Mouse (Mus musculus) neural tube, embryonic 14.5 days (tissue): ENCODE measurements around the gene Tpm3. TPM values are rescaled to one million over a fixed set of nuclear protein-coding genes. Genes with fewer than 3 reads are reported as not detected.
A peak's percentile ranks its signal among the peaks of the same experiment; 100 is the strongest.

ENCODE experiments used
- ATAC-seq: fragments of 200-750 bp; cut with Nextera tagmentation; 2 replicates; pipeline ENCODE4 v1.8.0; 2017; ENCODE audit warnings: low read depth, mild to moderate bottlenecking, moderate TSS enrichment, moderate library complexity
- H3K27ac ChIP-seq: fragments of 300-500 bp; sonication (generic); 2 replicates; pipeline ENCODE4 v1.5.1; 2014; ENCODE audit warnings: low read depth, mild to moderate bottlenecking, control low read depth, low read length, moderate library complexity, mixed read lengths
- H3K27me3 ChIP-seq: fragments of 300-500 bp; sonication (generic); 2 replicates; pipeline ENCODE4 v1.6.1; 2014; ENCODE audit warnings: low read length; ENCODE audit not compliant: control insufficient read depth, insufficient read depth
- H3K36me3 ChIP-seq: fragments of 300-500 bp; sonication (generic); 2 replicates; pipeline ENCODE4 v1.6.1; 2014; ENCODE audit warnings: low read length, mixed read lengths; ENCODE audit not compliant: control insufficient read depth, insufficient read depth
- H3K4me1 ChIP-seq: fragments of 300-500 bp; sonication (generic); 2 replicates; pipeline ENCODE4 v1.6.1; 2014; ENCODE audit warnings: low read length; ENCODE audit not compliant: control insufficient read depth, insufficient read depth
- H3K4me2 ChIP-seq: fragments of 300-500 bp; sonication (generic); 2 replicates; pipeline ENCODE4 v1.6.1; 2014; ENCODE audit warnings: mild to moderate bottlenecking, low read depth, low read length, control low read depth
- H3K4me3 ChIP-seq: fragments of 300-500 bp; sonication (generic); 2 replicates; pipeline ENCODE4 v1.5.1; 2014; ENCODE audit warnings: low read depth, low read length, control low read depth, mixed read lengths
- H3K9ac ChIP-seq: fragments of 300-500 bp; sonication (generic); replicated peaks from 2 replicates; pipeline ENCODE4 v1.6.1; 2014; ENCODE audit warnings: low read depth, mild to moderate bottlenecking, control low read depth, low read length, mixed read lengths
- H3K9me3 ChIP-seq: fragments of 300-500 bp; sonication (generic); 2 replicates; pipeline ENCODE4 v1.6.1; 2016; ENCODE audit warnings: low read length; ENCODE audit not compliant: control insufficient read depth
- WGBS: fragments of 180-500 bp; shearing (Covaris S2); extraction: QIAGEN DNeasy Blood & Tissue Kit; methylation state at CpG from one replicate; pipeline ENCODE4 v1.1.7; 2014; 5-methylcytosine and 5-hydroxymethylcytosine counted together
- polyA plus RNA-seq: library from polyadenylated mRNA; unstranded; fragments of >200 nt; fragmentation: Nextera tagmentation; extraction: Ambion mirVana; gene quantifications from 2 replicates; pipeline ENCODE4 v1.2.1, GENCODE M21; 2014

Gene Tpm3
- polyA plus RNA-seq, 1 experiment from 2014 or later: 281 TPM

DNA sequence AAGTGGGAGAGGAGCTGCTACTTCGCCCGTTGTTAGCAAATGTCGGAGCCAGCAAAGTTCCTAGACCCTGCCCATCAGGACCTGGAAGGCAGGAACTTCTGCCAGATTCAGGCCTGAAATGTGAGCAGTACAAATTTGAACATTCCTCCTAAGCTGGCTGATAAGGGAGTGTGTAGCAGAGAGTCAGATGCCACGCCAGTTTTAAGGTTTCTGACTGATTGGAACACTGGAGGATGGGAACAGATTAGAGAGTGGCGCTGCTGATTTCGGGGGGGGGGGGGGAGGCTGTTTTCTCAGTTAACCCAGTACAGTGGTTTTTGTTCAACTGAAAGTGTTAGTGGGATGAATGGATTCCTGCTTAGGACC, 8.0 kb downstream of the Tpm3 start:
- peak overlapping the region; percentile 93 for H3K4me2 ChIP-seq
- H3K27ac ChIP-seq: peak overlapping the region; percentile 92; the same call in 1 of the 2 replicates
- H3K36me3 ChIP-seq: no peaks in the 10 kb centered on the region
- WGBS: 1% methylated on average over 6 of the region's 6 CpGs
- H3K4me3 ChIP-seq: peak overlapping the region; percentile 89
- H3K27me3 ChIP-seq: no peaks in the 10 kb centered on the region
- no peaks in the 10 kb centered on the region for H3K9me3 ChIP-seq
- ATAC-seq: no peak
- H3K9ac ChIP-seq: peak overlapping the region; percentile 78
- H3K4me1 ChIP-seq: peaks cover 28% of the 10 kb centered on the region

DNA sequence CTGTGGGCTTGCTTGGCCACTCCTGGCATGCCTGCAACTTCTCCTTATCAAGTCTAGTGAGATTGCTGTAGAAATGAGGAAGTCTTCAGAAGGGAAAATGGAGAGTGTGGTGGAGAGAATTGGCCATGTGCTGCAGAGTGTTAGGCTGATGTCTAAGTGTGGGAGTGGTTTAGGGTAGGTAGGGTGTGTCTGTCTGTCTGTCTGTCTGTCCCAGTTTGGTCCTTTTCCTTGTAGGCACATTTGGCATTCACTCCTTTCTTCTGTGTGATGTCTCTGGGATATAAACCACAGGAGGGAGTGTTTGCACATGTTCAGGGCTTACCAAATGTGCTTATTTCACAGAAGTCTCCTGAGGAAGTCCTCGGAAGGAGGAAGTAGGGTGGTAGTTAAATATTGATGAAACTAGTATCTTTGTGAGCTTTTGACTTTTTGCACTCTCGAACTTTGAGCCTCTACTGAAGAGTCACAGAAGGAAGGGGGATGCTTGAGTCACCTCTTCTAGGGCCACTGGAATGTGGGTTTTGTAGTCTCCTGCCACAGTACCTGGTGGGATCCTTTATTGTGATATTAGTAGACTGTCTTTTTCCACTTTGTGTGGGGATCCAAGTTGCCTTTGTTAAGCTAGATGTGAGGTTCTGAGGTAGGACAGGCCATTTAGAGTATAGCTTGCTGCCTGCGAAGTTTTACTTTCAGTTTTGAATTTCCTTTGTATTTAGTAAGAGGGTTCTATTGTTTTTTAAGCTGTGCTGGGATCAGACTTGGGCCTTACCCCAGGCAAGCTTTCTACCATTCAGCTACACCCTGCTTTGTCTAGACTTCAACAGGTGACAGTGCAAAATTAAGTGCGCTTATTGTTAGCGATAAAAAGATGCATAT, 9.2 kb downstream of the Tpm3 start:
- 84% methylated on average over 5 of the region's 5 CpGs for WGBS
- no peaks in the 10 kb centered on the region for H3K36me3 ChIP-seq
- no peak overlapping the region for H3K27ac ChIP-seq
- H3K4me2 ChIP-seq: peak overlapping the region; percentile 93; the same call in 1 of the 2 replicates
- H3K4me3 ChIP-seq: peak overlapping the region; percentile 4; the same call in 1 of the 2 replicates
- peaks cover 28% of the 10 kb centered on the region for H3K4me1 ChIP-seq
- no peak for ATAC-seq
- H3K9me3 ChIP-seq: no peaks in the 10 kb centered on the region
- no peaks in the 10 kb centered on the region for H3K27me3 ChIP-seq
- no peak overlapping the region for H3K9ac ChIP-seq

DNA sequence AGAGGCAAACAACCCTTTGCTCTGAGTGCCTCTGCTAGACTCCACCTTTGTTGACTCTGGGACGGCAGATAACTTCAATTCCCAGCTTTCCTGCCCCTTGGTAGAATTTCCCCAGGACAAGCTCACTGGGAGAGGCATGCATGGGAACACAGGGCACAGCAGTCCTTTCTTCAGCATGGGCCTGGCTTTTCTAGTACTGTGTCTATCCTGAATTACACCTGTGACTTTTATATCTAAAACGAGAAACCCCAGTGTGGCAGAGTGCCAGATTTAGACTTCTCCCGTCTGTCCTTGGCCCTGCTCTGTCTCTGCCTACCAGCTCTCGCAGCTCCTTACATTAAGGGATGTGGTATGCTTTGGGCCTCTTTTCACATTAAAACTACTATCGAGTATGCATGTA, 10.6 kb downstream of the Tpm3 start:
- 66% methylated on average over 5 of the region's 5 CpGs for WGBS
- Histone ChIP-seq H3K9ac (no peak overlapping the region), H3K27me3 (no peaks in the 10 kb centered on the region), H3K36me3 (peaks cover 13% of the 10 kb centered on the region), H3K4me1 (peaks cover 28% of the 10 kb centered on the region), H3K27ac (no peak overlapping the region; the same call in 1 of the 2 replicates), H3K4me2 (no peak overlapping the region), H3K9me3 (no peaks in the 10 kb centered on the region), H3K4me3 (no peak overlapping the region)
- ATAC-seq: no peak

DNA sequence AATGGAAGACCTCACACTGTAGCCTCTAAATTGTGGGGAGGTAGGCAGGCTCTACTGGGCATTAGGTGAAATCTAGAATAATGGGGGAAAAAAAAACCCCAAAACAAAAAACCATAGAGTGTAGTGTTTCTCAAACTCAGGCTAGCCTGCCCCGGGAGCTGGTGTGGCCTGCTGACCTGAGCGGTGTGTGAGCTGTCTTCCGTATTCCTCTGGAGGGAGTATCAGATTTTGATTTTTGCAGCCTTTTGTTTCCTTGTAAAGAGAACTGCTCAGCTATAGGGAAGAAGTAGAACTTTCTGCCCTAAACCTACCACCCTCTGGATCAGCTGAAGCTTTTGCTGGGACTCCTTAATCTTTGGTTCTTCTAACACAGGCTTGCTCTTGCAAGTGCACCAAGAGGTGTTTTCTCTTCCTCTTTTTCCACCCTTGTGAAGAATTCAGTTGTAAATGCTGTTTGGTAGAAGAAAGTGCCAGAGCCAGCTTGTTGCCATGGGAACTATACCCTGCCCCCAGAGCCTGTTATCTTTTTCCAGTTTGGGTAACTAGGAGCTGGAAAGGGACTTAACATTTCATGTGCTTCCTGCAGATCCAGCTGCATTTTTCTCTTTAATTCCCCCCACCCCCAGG, 11.4 kb downstream of the Tpm3 start:
- H3K4me2 ChIP-seq: peak overlapping the region; percentile 6; the same call in 1 of the 2 replicates
- H3K36me3 ChIP-seq: peaks cover 21% of the 10 kb centered on the region
- H3K4me3 ChIP-seq: no peak overlapping the region
- H3K4me1 ChIP-seq: peaks cover 28% of the 10 kb centered on the region
- peak overlapping the region; percentile 16; the same call in 1 of the 2 replicates for H3K27ac ChIP-seq
- WGBS: 47% methylated on average over 3 of the region's 3 CpGs
- no peaks in the 10 kb centered on the region for H3K9me3 ChIP-seq
- no peak overlapping the region for H3K9ac ChIP-seq
- no peak for ATAC-seq
- H3K27me3 ChIP-seq: no peaks in the 10 kb centered on the region

DNA sequence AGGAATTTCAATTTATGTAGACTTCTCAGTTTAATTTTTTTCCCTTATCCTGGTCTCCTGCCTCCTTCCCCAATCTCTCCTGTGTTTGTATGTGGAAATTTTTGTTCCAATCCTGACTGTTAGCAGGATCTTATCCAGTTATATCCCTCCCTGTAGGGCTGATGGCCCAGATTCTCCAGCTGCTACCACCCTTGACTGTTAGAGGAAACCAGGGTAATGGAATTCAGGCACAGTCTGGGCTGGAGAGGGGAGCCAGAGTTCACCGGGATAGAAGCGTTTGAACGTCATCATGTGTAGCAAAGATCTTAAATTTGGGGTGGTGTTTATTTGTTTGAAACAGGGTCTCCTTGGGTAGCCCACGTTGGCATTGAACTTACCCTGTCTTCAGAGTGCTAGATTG, 12.3 kb downstream of the Tpm3 start:
- H3K36me3 ChIP-seq: peaks cover 30% of the 10 kb centered on the region
- peaks cover 28% of the 10 kb centered on the region for H3K4me1 ChIP-seq
- no peak overlapping the region for H3K4me3 ChIP-seq
- no peaks in the 10 kb centered on the region for H3K27me3 ChIP-seq
- H3K9me3 ChIP-seq: no peaks in the 10 kb centered on the region
- no peak overlapping the region for H3K27ac ChIP-seq
- H3K4me2 ChIP-seq: no peak overlapping the region
- 74% methylated on average over 4 of the region's 4 CpGs for WGBS
- ATAC-seq: no peak
- no peak overlapping the region for H3K9ac ChIP-seq

DNA sequence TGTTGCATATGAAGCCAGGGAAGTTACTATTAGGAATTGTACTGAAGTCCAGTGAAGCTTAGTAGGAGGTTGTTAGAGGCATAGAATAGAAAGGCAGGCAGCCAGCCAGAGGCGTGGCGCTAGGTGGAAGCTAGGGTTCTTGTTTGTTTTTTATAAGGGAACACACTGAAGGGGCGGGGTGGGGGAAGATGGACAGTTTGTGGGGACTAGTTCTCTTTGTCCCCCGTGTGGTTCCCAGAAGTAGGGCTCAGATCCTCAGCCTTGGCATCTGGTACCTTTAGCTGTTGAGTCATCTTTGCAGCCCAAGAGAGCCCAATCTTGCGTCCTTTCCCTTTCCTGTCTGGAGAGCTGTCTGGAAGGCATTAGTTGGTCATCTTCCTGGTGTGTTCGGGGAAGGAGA, 12.8 kb downstream of the Tpm3 start:
- no peak overlapping the region for H3K9ac ChIP-seq
- H3K4me2 ChIP-seq: no peak overlapping the region
- no peak overlapping the region for H3K27ac ChIP-seq
- H3K27me3 ChIP-seq: no peaks in the 10 kb centered on the region
- no peaks in the 10 kb centered on the region for H3K9me3 ChIP-seq
- no peak for ATAC-seq
- H3K4me1 ChIP-seq: peaks cover 28% of the 10 kb centered on the region
- 86% methylated on average over 6 of the region's 6 CpGs for WGBS
- H3K36me3 ChIP-seq: peaks cover 35% of the 10 kb centered on the region
- no peak overlapping the region for H3K4me3 ChIP-seq

DNA sequence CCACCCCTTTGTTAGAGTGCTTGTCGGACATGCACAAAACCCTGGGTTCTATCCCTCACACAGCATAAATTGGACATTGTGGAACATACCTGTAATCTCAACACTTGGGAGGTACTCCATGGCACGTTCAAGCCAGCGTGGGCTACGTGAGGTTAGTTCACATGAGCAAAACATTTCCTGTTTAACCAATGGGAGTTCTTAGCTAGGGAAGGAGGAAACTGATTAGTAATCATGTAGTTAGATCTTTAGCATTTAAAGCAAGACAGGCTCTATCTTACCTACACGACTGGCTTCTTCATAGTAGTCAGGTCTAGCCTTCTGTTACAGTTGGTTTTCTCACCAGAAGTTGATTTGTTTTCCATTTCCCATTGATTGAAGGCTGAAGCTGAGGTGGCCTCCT, 13.6 kb downstream of the Tpm3 start:
- Histone ChIP-seq H3K36me3 (peaks cover 42% of the 10 kb centered on the region), H3K4me2 (no peak overlapping the region), H3K27ac (no peak overlapping the region), H3K27me3 (no peaks in the 10 kb centered on the region), H3K4me1 (peaks cover 23% of the 10 kb centered on the region), H3K9ac (no peak overlapping the region), H3K9me3 (no peaks in the 10 kb centered on the region), H3K4me3 (no peak overlapping the region)
- WGBS: 89% methylated on average over 5 of the region's 5 CpGs
- no peak for ATAC-seq

DNA sequence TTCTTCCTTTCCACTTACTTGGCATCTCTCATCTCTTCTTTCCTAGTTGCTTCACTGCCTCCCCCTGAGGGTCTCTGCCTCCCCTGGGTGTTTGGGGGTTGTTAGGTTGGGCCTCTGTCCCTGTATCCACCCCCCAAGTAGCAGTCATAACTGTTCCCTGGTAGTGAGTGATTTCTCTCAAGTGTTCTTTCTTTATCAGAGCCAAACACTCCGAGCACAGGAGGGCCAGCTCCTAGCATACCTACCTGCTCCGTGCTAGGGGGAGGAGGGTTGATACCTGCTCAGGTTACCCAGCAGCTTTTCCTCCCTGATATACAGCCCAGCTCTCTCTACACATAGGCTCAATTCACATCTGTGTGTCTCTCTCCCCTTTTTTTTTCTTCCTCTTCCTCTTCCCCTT, 16.2 kb downstream of the Tpm3 start:
- Histone ChIP-seq H3K4me1 (peaks cover 6% of the 10 kb centered on the region), H3K9ac (no peak overlapping the region), H3K36me3 (peaks cover 54% of the 10 kb centered on the region), H3K27ac (no peak overlapping the region), H3K4me3 (no peak overlapping the region), H3K27me3 (no peaks in the 10 kb centered on the region), H3K9me3 (no peaks in the 10 kb centered on the region), H3K4me2 (no peak overlapping the region)
- WGBS: 98% methylated on average over 2 of the region's 2 CpGs
- ATAC-seq: no peak

DNA sequence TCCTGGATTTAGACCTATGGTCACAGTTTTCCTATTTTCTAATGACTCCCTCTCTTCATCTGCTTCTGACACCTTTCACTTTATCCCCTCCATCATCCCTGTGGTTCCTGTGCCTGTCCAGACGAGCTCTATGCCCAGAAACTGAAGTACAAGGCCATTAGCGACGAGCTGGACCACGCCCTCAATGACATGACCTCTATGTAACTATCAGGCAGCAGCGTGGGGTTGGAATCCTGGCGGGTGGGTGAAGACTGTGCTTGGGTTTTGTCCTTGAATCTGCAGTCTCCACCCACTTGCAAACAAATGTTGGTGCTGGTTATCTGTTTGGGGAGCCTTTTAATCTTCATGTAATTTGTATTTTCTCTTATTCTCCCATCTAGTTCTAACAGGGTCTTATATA, 18.4 kb downstream of the Tpm3 start:
- H3K4me1 ChIP-seq: no peaks in the 10 kb centered on the region
- H3K9ac ChIP-seq: no peak overlapping the region
- H3K4me2 ChIP-seq: no peak overlapping the region
- H3K4me3 ChIP-seq: no peak overlapping the region
- no peaks in the 10 kb centered on the region for H3K27me3 ChIP-seq
- WGBS: 92% methylated on average over 6 of the region's 6 CpGs
- H3K9me3 ChIP-seq: no peaks in the 10 kb centered on the region
- no peak for ATAC-seq
- peaks cover 54% of the 10 kb centered on the region for H3K36me3 ChIP-seq
- no peak overlapping the region for H3K27ac ChIP-seq
